Mouse (Mus musculus) G1E (cell line): ENCODE measurements around the gene Rgs12. TPM values are rescaled to one million over a fixed set of nuclear protein-coding genes. Genes with fewer than 3 reads are reported as not detected.

ENCODE experiments used
- ATAC-seq: 2 replicates; pipeline ENCODE4 v1.8.0; 2016; ENCODE audit warnings: mild to moderate bottlenecking; ENCODE audit not compliant: insufficient number of reproducible peaks, poor library complexity, low FRiP score, severe bottlenecking; ENCODE audit errors: extremely low read depth
- DNase-seq: peaks from one replicate; pipeline ENCODE4 v3.0.0; 2012; ENCODE audit warnings: low spot score
- H3K27me3 ChIP-seq: 2 replicates; pipeline ENCODE4 v1.6.1; 2012; ENCODE audit warnings: mild to moderate bottlenecking, low read length, inconsistent platforms; ENCODE audit not compliant: insufficient read depth
- H3K36me3 ChIP-seq: replicated peaks from 2 replicates; pipeline ENCODE3; 2012; ENCODE audit warnings: mild to moderate bottlenecking, inconsistent platforms
- H3K4me1 ChIP-seq: 2 replicates; pipeline ENCODE4 v1.6.1; 2012; ENCODE audit warnings: low read depth, low read length, inconsistent platforms, mixed read lengths; ENCODE audit not compliant: insufficient read depth
- H3K4me3 ChIP-seq: 2 replicates; pipeline ENCODE4 v1.5.1; 2012; ENCODE audit warnings: low read depth, mild to moderate bottlenecking, inconsistent platforms, low read length, moderate library complexity, mixed read lengths
- H3K9me3 ChIP-seq: replicated peaks from 2 replicates; pipeline ENCODE4 v1.6.1; 2012; ENCODE audit warnings: inconsistent platforms
- CTCF ChIP-seq: IDR thresholded peaks from 2 replicates; pipeline ENCODE4 v1.5.1; 2012; ENCODE audit warnings: low read depth, low read length, inconsistent platforms, mixed read lengths
- GATA1 ChIP-seq: IDR thresholded peaks from 2 replicates; pipeline ENCODE4 v1.6.1; 2012; ENCODE audit warnings: borderline replicate concordance, low read length, inconsistent platforms, mixed read lengths
- GATA2 ChIP-seq: IDR thresholded peaks from 2 replicates; pipeline ENCODE4 v1.6.1; 2012; ENCODE audit warnings: low read depth, low read length, inconsistent platforms, borderline replicate concordance
- POLR2AphosphoS5 ChIP-seq: IDR thresholded peaks from 2 replicates; pipeline ENCODE4 v1.6.1; 2012; ENCODE audit warnings: low read depth, low read length, inconsistent platforms; ENCODE audit not compliant: insufficient replicate concordance
- TAL1 ChIP-seq: conservative IDR thresholded peaks from 2 replicates; pipeline ENCODE4 v1.6.1; 2012; ENCODE audit warnings: low read depth, low read length, inconsistent platforms, mixed read lengths
- polyA plus RNA-seq: library from polyadenylated mRNA; stranded (reverse); fragments of >175 nt; gene quantifications from 2 replicates; pipeline ENCODE4 v1.2.3, GENCODE M21; 2012
- total RNA-seq, 2 experiments: library from RNA; stranded (forward) in 1 of 2; stranded (reverse) in 1 of 2; fragments of 200-1000 nt in 1 of 2; fragments of >200 nt in 1 of 2; fragmentation: Nextera tagmentation in 1 of 2; gene quantifications; 2 replicates each; pipeline ENCODE4 v1.2.3; 2014 to 2017

Gene Rgs12
- total RNA-seq (2014; fragmentation: Nextera tagmentation) (6.5 and 14.3 TPM in 2 replicates), total RNA-seq (2017) (5.7 and 9.5 TPM in 2 replicates), polyA plus RNA-seq (1.8 and 1.9 TPM in 2 replicates)

GRCm38 (mm10) chr5:34948861-34949760 is at the start of gene Rgs12:
Gene Rgs12 (plus strand): TSS chr5:34949445.
- no peaks in the 10 kb centered on the region for H3K36me3 ChIP-seq
- H3K27me3 ChIP-seq = peaks cover 53% of the 10 kb centered on the region
- H3K9me3 ChIP-seq = no peaks in the 10 kb centered on the region
- no peak for TF ChIP-seq TAL1
- H3K4me1 ChIP-seq = peaks cover 30% of the 10 kb centered on the region
- peak within 1 kb of the TSS; percentile 72 for H3K4me3 ChIP-seq
- peak; percentile 84 for DNase-seq
- ATAC-seq = peak; percentile 60

GRCm38 (mm10) chr5:34899787-34900469 is 49.3 kb upstream of the Rgs12 start:
- no peaks in the 10 kb centered on the region for H3K27me3 ChIP-seq
- DNase-seq = no peak
- H3K4me1 ChIP-seq = peaks cover 4% of the 10 kb centered on the region; the same call in 1 of the 2 replicates
- H3K36me3 ChIP-seq = peaks cover 97% of the 10 kb centered on the region
- no peak for ATAC-seq
- H3K9me3 ChIP-seq = no peaks in the 10 kb centered on the region
- no peak overlapping the region for H3K4me3 ChIP-seq
- no peak for TF ChIP-seq GATA2
- no peak for TF ChIP-seq CTCF
- no peak for TF ChIP-seq GATA1
- no peak for TF ChIP-seq POLR2AphosphoS5
- no peak for TF ChIP-seq TAL1

DNA sequence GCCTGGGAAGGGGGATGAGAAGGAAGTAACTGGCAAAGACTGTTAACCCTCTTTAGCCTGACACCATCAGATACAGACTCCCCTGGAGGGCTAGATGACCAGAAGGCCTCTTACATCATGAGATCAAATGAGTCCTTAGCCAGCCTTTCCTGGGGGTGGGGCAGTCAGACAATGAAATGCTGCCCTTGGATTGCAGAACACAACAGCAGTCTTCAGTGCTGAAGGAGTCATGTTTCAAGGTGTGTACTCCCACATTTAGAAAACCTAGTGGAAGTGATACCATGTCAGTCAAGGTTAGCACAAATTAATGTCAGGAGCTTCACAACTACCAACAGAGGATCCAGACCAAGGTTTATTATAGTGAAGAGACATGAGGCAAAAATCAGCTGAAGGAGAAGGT is 46.9 kb upstream of the Rgs12 start:
- ATAC-seq (no peak), DNase-seq (no peak)
- no peaks in the 10 kb centered on the region for H3K9me3 ChIP-seq
- H3K36me3 ChIP-seq = peaks cover 97% of the 10 kb centered on the region
- no peak for TF ChIP-seq TAL1
- no peak for TF ChIP-seq POLR2AphosphoS5
- no peak for TF ChIP-seq GATA2
- no peak for TF ChIP-seq GATA1
- no peak for TF ChIP-seq CTCF
- H3K4me3 ChIP-seq = no peak overlapping the region
- no peaks in the 10 kb centered on the region for H3K27me3 ChIP-seq
- no peaks in the 10 kb centered on the region for H3K4me1 ChIP-seq

GRCm38 (mm10) chr5:34902811-34903385 is 46.3 kb upstream of the Rgs12 start:
- H3K27me3 ChIP-seq = no peaks in the 10 kb centered on the region
- ATAC-seq (no peak), DNase-seq (no peak)
- no peaks in the 10 kb centered on the region for H3K9me3 ChIP-seq
- no peak for TF ChIP-seq CTCF
- no peak for TF ChIP-seq GATA2
- TF ChIP-seq POLR2AphosphoS5 = no peak
- no peak for TF ChIP-seq TAL1
- TF ChIP-seq GATA1 = no peak
- H3K36me3 ChIP-seq = peaks cover 97% of the 10 kb centered on the region
- H3K4me1 ChIP-seq = no peaks in the 10 kb centered on the region
- no peak overlapping the region for H3K4me3 ChIP-seq

- Histone ChIP-seq H3K4me3 (no peak overlapping the region), H3K27me3 (no peaks in the 10 kb centered on the region), H3K36me3 (peaks cover 97% of the 10 kb centered on the region), H3K9me3 (no peaks in the 10 kb centered on the region), H3K4me1 (0 out of 2 replicates have a peak, but pooled peaks cover 2% of the 10 kb centered on the region)
- TF ChIP-seq GATA2 (no peak), POLR2AphosphoS5 (no peak), CTCF (no peak), TAL1 (no peak), GATA1 (no peak)
- no peak for DNase-seq
- no peak for ATAC-seq
Measured at GRCm38 (mm10) chr5:34904412-34904811, 44.8 kb upstream of the Rgs12 start.

- Histone ChIP-seq H3K4me1 (peaks cover 8% of the 10 kb centered on the region; the same call in 1 of the 2 replicates), H3K27me3 (no peaks in the 10 kb centered on the region), H3K9me3 (no peaks in the 10 kb centered on the region), H3K36me3 (peaks cover 95% of the 10 kb centered on the region), H3K4me3 (no peak overlapping the region)
- TF ChIP-seq GATA1 (no peak), TAL1 (no peak), CTCF (no peak), POLR2AphosphoS5 (no peak), GATA2 (no peak)
- ATAC-seq (no peak), DNase-seq (no peak)
Measured at GRCm38 (mm10) chr5:34907230-34907629, 42.0 kb upstream of the Rgs12 start.
